ENCODE assay signal across 8 mouse cellular contexts in the genomic region with DNA sequence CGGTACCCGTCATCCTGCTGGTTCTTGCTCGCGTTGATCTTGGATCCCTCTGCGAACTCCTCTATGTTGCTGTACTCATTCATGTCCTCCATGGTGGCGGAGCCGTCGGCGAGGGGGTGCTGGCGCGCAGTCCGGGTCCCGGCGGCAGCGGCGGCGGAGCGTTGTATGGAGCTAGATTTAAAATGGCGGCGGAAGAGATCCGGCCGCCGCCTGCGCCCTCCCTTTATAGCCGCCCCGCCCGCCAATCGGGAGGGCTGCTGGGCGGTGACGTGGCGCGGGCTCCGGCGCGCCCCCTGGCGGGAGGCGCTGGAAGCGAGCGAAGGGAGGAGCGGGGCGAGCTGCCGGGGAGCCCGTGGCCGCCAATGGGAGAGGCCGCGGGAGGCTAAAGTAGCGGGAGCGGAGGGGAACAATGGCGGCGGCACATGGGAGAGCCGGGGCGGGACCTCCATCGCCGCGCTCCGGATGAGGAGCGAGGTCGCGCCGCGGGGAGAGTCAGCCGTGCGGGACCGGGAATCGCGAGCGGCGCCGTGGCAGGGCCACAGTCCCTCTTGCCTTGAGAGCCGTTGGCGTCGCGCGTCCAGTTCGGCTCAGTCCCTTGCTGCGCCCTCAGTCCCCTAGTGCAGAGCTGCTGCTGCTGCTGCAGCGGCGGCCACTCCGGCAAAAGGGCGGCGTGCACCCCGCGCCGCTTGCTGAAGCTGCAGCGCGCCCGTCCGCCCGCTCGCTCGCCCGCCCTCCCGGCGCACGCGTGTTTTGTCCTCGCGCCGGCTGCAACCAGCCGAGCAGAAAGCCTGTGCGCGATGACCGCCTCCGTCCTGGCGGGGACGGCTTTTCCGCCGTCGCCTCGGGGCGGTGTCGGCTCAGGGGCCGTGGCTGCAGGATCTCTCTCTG. TPM values are rescaled to one million over a fixed set of nuclear protein-coding genes. Genes with fewer than 3 reads are reported as not detected.
DNase-seq lines count a peak whose midpoint lies in the region; ATAC-seq lines count a peak whose summit lies in the region.

No protein-coding gene starts in this region.

- WGBS in intestine, embryonic 15.5 days: under 1% methylated on average over 112 of the region's 113 CpGs

- peak overlapping the region; percentile 99 for H3K9ac ChIP-seq in intestine, embryonic 15.5 days

- peak overlapping the region; percentile 98 for H3K27ac ChIP-seq in intestine, embryonic 15.5 days

- peaks cover 10% of the 10 kb centered on the region for H3K36me3 ChIP-seq in intestine, embryonic 15.5 days

- H3K4me3 ChIP-seq in intestine, embryonic 15.5 days (replicated peaks): peak overlapping the region; percentile 95

- H3K4me1 ChIP-seq in intestine, embryonic 15.5 days (replicated peaks): peaks cover 16% of the 10 kb centered on the region

- peak; percentile 80 for ATAC-seq in intestine, embryonic 15.5 days
- peak; percentile 55 for ATAC-seq in megakaryocyte-erythroid progenitor cell, adult 5-6 weeks (replicated peaks; ENCODE audit: low FRiP score, low TSS enrichment, poor library complexity, severe bottlenecking)

- no peaks in the 10 kb centered on the region for H3K27me3 ChIP-seq in intestine, embryonic 15.5 days (replicated peaks)

- no peaks in the 10 kb centered on the region for H3K9me3 ChIP-seq in intestine, embryonic 15.5 days

- intact Hi-C loops in left cerebral cortex, postnatal 14 days (cut with DNase I): loop anchor here (1.0 to 10.0 kb wide), 2 partner anchors 62 to 834 kb away; no protein-coding TSS in a partner anchor

- H3K4me2 ChIP-seq in intestine, embryonic 15.5 days (replicated peaks): peak overlapping the region; percentile 86

- DNase-seq in adrenal gland, adult 2 months: peak; percentile 99
- DNase-seq in embryo, embryonic 11 days: peak; percentile 95
- peak; percentile 96 for DNase-seq in gastrocnemius, postnatal 25 days
- peak; percentile 97 to 98 for DNase-seq in left cerebral cortex, postnatal 14 days (ENCODE audit: low spot score in 2 of 2)
- DNase-seq in right cerebral cortex, postnatal 14 days: peak; percentile 95
- DNase-seq in urinary bladder, postnatal 25 days (ENCODE audit: low spot score): peak; percentile 98

RNA-seq across cellular contexts. Expression of a gene that starts 0.5 kb away (rescaled TPM):
- total RNA-seq in adrenal gland, adult 2 months (2021): 100 to 1,000 TPM; 100 to 114 TPM
- polyA plus RNA-seq in adrenal gland, adult 2 months (2012; rRNA removed): 70.4 and 79.3 TPM in 2 replicates
- 10 to 100 TPM; 59.4 to 70.1 TPM for total RNA-seq in gastrocnemius, postnatal 25 days (2021)
- polyA plus RNA-seq in intestine, embryonic 15.5 days (2015; fragmentation: Nextera tagmentation; extraction: Ambion mirVana): 128 and 132 TPM in 2 replicates
- 100 to 1,000 TPM; 141 to 169 TPM for total RNA-seq in left cerebral cortex, postnatal 14 days (2021)
- 265 and 360 TPM in 2 replicates for total RNA-seq in megakaryocyte-erythroid progenitor cell, adult 5-6 weeks (2014; fragmentation: Nextera tagmentation)
- 553 and 613 TPM in 2 replicates for total RNA-seq in megakaryocyte-erythroid progenitor cell, adult 5-6 weeks (2017)

RNA-seq across cellular contexts. Expression of a gene that starts 0.8 kb away (rescaled TPM):
- total RNA-seq in adrenal gland, adult 2 months (2021): 10 to 100 TPM; 26.5 to 35.8 TPM
- polyA plus RNA-seq in adrenal gland, adult 2 months (2012; rRNA removed): 54.3 and 58.6 TPM in 2 replicates
- 1 to 10 TPM; 5.4 to 6.0 TPM for total RNA-seq in gastrocnemius, postnatal 25 days (2021)
- polyA plus RNA-seq in intestine, embryonic 15.5 days (2015; fragmentation: Nextera tagmentation; extraction: Ambion mirVana): 49.2 and 49.8 TPM in 2 replicates
- 10 to 100 TPM; 50.0 to 52.6 TPM for total RNA-seq in left cerebral cortex, postnatal 14 days (2021)
- total RNA-seq in megakaryocyte-erythroid progenitor cell, adult 5-6 weeks (2014; fragmentation: Nextera tagmentation): 34.2 and 38.1 TPM in 2 replicates
- 30.1 and 39.3 TPM in 2 replicates for total RNA-seq in megakaryocyte-erythroid progenitor cell, adult 5-6 weeks (2017)

Comparison
In these comparisons a context has a peak if more than half of its experiments do, and no peak if none do; other contexts are left out.
1. Peak in every context shown above with its lines: DNase-seq, ATAC-seq, H3K4me3 ChIP-seq and H3K27ac ChIP-seq.